Mouse (Mus musculus) hindbrain, embryonic 12.5 days (tissue): ENCODE results near the gene Ugt1a10. TPM values are rescaled to one million over a fixed set of nuclear protein-coding genes. Genes with fewer than 3 reads are reported as not detected.

Experiments used
- ATAC-seq: fragments of 200-750 bp; cut with Nextera tagmentation; 2 replicates; pipeline ENCODE4 v1.8.0; 2017; ENCODE audit warnings: moderate TSS enrichment; ENCODE audit not compliant: low FRiP score
- H3K27ac ChIP-seq: fragments of 300-500 bp; sonication (generic); 2 replicates; pipeline ENCODE4 v1.5.1; 2016; ENCODE audit warnings: mild to moderate bottlenecking
- H3K27me3 ChIP-seq: fragments of 300-500 bp; sonication (generic); 2 replicates; pipeline ENCODE4 v1.6.1; 2016; ENCODE audit warnings: mild to moderate bottlenecking
- H3K36me3 ChIP-seq: fragments of 300-500 bp; sonication (generic); 2 replicates; pipeline ENCODE4 v1.6.1; 2016; ENCODE audit warnings: mild to moderate bottlenecking
- H3K4me1 ChIP-seq: fragments of 300-500 bp; sonication (generic); 2 replicates; pipeline ENCODE4 v1.6.1; 2016
- H3K4me2 ChIP-seq: fragments of 300-500 bp; sonication (generic); replicated peaks from 2 replicates; pipeline ENCODE4 v1.6.1; 2016; ENCODE audit warnings: mild to moderate bottlenecking
- H3K4me3 ChIP-seq: fragments of 300-500 bp; sonication (generic); 2 replicates; pipeline ENCODE4 v1.5.1; 2016; ENCODE audit warnings: mild to moderate bottlenecking
- H3K9ac ChIP-seq: fragments of 300-500 bp; sonication (generic); 2 replicates; pipeline ENCODE4 v1.6.1; 2016; ENCODE audit warnings: mild to moderate bottlenecking, moderate library complexity
- H3K9me3 ChIP-seq: fragments of 300-500 bp; sonication (generic); replicated peaks from 2 replicates; pipeline ENCODE4 v1.6.1; 2016; ENCODE audit warnings: mild to moderate bottlenecking
- WGBS: fragments of 180-500 bp; shearing (Covaris S2); methylation state at CpG from one replicate; pipeline ENCODE4 v1.1.7; 2016; 5-methylcytosine and 5-hydroxymethylcytosine counted together
- microRNA-seq: library from miRNA; unstranded; fragments of <30 nt; microRNA quantifications from one replicate; pipeline ENCODE4, GENCODE M21; 2017
- polyA plus RNA-seq: library from polyadenylated mRNA; unstranded; fragments of >200 nt; fragmentation: Nextera tagmentation; extraction: Ambion mirVana; gene quantifications from 2 replicates; pipeline ENCODE4 v1.2.1, GENCODE M21; 2016

Gene Ugt1a10
- polyA plus RNA-seq, 1 experiment from 2014 or later: not detected

- Histone ChIP-seq H3K4me1 (no peaks in the 10 kb centered on the region), H3K4me2 (no peak overlapping the region), H3K9ac (no peak overlapping the region), H3K9me3 (peaks cover 22% of the 10 kb centered on the region), H3K27me3 (no peaks in the 10 kb centered on the region), H3K27ac (no peak overlapping the region), H3K4me3 (no peak overlapping the region), H3K36me3 (peaks cover 99% of the 10 kb centered on the region)
- no peak for ATAC-seq
- 77% methylated on average over 4 of the region's 4 CpGs for WGBS
Observed at GRCm38 (mm10) chr1:88264869-88265240, 209.7 kb downstream of the Ugt1a10 start.

- no peak for ATAC-seq
- H3K36me3 ChIP-seq: peaks cover 89% of the 10 kb centered on the region
- no peak overlapping the region for H3K4me3 ChIP-seq
- 88% methylated on average over 13 of the region's 13 CpGs for whole genome bisulfite sequencing
- H3K9ac ChIP-seq: no peak overlapping the region
- no peak overlapping the region for H3K4me2 ChIP-seq
- no peak overlapping the region for H3K27ac ChIP-seq
- no peaks in the 10 kb centered on the region for H3K27me3 ChIP-seq
- H3K4me1 ChIP-seq: no peaks in the 10 kb centered on the region
- H3K9me3 ChIP-seq: peaks cover 17% of the 10 kb centered on the region; the same call in 1 of the 2 replicates
Observed at GRCm38 (mm10) chr1:88266123-88266522, 210.9 kb downstream of the Ugt1a10 start.

- H3K4me3 ChIP-seq: no peak overlapping the region
- 95% methylated on average over 6 of the region's 6 CpGs for WGBS
- 0 out of 2 replicates have a peak, but pooled peaks cover 13% of the 10 kb centered on the region for H3K9me3 ChIP-seq
- peaks cover 86% of the 10 kb centered on the region for H3K36me3 ChIP-seq
- no peaks in the 10 kb centered on the region for H3K4me1 ChIP-seq
- no peak overlapping the region for H3K9ac ChIP-seq
- ATAC-seq: 0 out of 2 replicates have a peak, but pooled peaks have one; percentile 0
- H3K4me2 ChIP-seq: no peak overlapping the region
- no peaks in the 10 kb centered on the region for H3K27me3 ChIP-seq
- H3K27ac ChIP-seq: no peak overlapping the region
Observed at GRCm38 (mm10) chr1:88267489-88267888, 212.3 kb downstream of the Ugt1a10 start.

GRCm38 (mm10) chr1:88268070-88268469 lies 212.9 kb downstream of the Ugt1a10 start:
- H3K4me3 ChIP-seq: no peak overlapping the region
- H3K9ac ChIP-seq: no peak overlapping the region
- no peaks in the 10 kb centered on the region for H3K4me1 ChIP-seq
- ATAC-seq: no peak
- H3K9me3 ChIP-seq: 0 out of 2 replicates have a peak, but pooled peaks cover 13% of the 10 kb centered on the region
- no peaks in the 10 kb centered on the region for H3K27me3 ChIP-seq
- no peak overlapping the region for H3K4me2 ChIP-seq
- peaks cover 86% of the 10 kb centered on the region for H3K36me3 ChIP-seq
- 88% methylated on average over 6 of the region's 6 CpGs for WGBS
- no peak overlapping the region for H3K27ac ChIP-seq

Small RNA genes lying within 50 kb of the gene (microRNA-seq; reads per million reads assigned to microRNA genes)
- gene Gm25198: not detected

Other genes with a start within 250 kb of the Ugt1a10 start
- 37.0 and 39.1 TPM in 2 replicates for gene Dgkd, start 202.1 kb upstream of the Ugt1a10 start, polyA plus RNA-seq
- gene Usp40, start 46.8 kb upstream of the Ugt1a10 start, polyA plus RNA-seq: 35.9 and 37.2 TPM in 2 replicates
- not detected in 2 replicates for gene Ugt1a9, start 15.4 kb downstream of the Ugt1a10 start, polyA plus RNA-seq
- not detected in 2 replicates for gene Ugt1a8, start 32.4 kb downstream of the Ugt1a10 start, polyA plus RNA-seq
- gene Ugt1a7c, start 39.7 kb downstream of the Ugt1a10 start, polyA plus RNA-seq: 0.80 and 1.4 TPM in 2 replicates
- gene Ugt1a6b, start 47.9 kb downstream of the Ugt1a10 start, polyA plus RNA-seq: 0.47 and 1.0 TPM in 2 replicates
- gene Ugt1a6a, start 79.4 kb downstream of the Ugt1a10 start, polyA plus RNA-seq: 1.0 and 1.9 TPM in 2 replicates
- not detected in 2 replicates for gene Ugt1a5, start 110.6 kb downstream of the Ugt1a10 start, polyA plus RNA-seq
- 0.10 and 0.12 TPM in 2 replicates for gene Ugt1a2, start 145.2 kb downstream of the Ugt1a10 start, polyA plus RNA-seq
- gene Dnajb3, start 150.4 kb downstream of the Ugt1a10 start, polyA plus RNA-seq: 14.1 and 19.0 TPM in 2 replicates
- not detected in 2 replicates for gene Ugt1a1, start 156.6 kb downstream of the Ugt1a10 start, polyA plus RNA-seq
- gene Mroh2a, start 171.6 kb downstream of the Ugt1a10 start, polyA plus RNA-seq: 1.0 and 1.3 TPM in 2 replicates
- gene Hjurp, start 222.2 kb downstream of the Ugt1a10 start, polyA plus RNA-seq: 167 and 169 TPM in 2 replicates
- gene Trpm8, start 222.3 kb downstream of the Ugt1a10 start, polyA plus RNA-seq: not detected in 2 replicates